ENCODE assay signal across 14 mouse cellular contexts in the genomic region with DNA sequence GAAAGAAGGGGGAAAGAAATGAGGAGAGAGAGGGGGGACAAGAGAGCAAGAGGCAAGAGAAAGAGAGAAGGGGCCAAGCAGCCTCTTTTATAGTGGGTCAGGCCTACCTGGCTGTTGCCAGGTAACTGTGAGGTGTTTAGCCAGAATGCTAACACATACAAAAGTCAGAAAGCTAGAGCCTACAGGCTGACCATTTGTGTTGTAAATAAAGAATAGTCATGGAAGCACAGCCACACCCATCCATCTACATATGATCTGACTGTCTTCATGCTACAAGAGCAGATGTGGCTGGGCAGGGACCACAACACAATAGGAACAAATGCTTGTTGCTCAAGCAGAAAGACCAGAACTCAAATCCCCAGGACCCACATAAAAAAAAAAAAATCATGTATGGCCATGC.
"Had no signal": no experiment of that assay in that cellular context is flagged by ENCODE, and none has a peak within 500 bp of the region (broad histone marks: within the 10 kb centered on the region; RNA-seq: fewer than 3 reads in every experiment).

No protein-coding gene starts in this region.

- H3K27ac ChIP-seq: midbrain, embryonic 13.5 days; midbrain, embryonic 15.5 days; neural tube, embryonic 12.5 days; stomach, embryonic 15.5 days; stomach, postnatal 0 days had no signal

- H3K4me3 ChIP-seq: megakaryocyte, embryonic 14.5 days; midbrain, embryonic 13.5 days; midbrain, embryonic 15.5 days; neural tube, embryonic 12.5 days; stomach, embryonic 15.5 days had no signal

- DNase-seq: lung, adult 18-20 months; lung, embryonic 14.5 days; lung, postnatal 10 days; lung, postnatal 4 days; right cerebral cortex, postnatal 14 days; thymus, adult 2 months; thymus, postnatal 25 days; thymus, postnatal 4 days had no signal

- H3K4me1 ChIP-seq: midbrain, embryonic 15.5 days; neural tube, embryonic 12.5 days; stomach, embryonic 15.5 days had no signal
